Mouse (Mus musculus): Measurements from ENCODE around the gene Scube2. TPM values are rescaled to one million over a fixed set of nuclear protein-coding genes. Genes with fewer than 3 reads are reported as not detected.

The Scube2 gene
- total and polyA plus RNA-seq, 3 experiments = not detected

DNA sequence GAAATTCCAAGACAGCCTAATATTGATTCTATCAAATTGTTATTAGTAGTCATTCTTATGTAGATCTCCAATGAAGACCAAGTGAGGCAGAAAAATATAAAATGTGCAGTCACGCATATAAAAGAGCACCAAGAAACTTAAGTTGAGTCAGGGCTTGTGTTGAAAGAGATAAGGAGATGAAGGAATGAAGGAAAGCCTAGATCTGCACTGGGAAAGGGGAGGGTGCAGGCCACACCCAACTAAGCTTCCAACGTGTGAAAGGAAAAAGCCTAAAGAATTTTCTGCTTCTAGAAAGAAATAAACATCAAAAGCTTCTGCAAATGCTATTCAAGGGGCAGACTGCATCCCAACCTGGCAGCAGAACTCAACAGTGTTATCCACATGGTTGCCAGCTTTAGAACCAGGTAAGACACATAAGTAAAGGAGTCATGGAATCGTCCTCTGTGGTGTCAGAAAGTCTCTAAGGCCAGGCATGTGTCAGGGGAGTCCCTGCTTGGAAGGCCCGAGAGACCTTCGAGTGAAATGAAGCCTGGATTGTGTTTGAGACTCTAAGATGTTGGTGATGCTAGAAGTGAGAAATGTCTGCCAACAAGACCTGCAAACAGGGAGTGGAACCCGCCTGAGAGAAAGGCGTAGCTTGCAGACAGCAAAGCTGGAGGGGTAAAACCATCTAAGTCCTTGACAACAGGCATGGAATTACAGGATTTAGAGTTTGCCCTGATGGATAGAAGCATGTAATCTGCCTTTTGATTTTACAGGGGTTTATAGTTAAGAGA, 97.7 kb downstream of the Scube2 start:
- no peak overlapping the region for H3K4me3 ChIP-seq (replicated peaks in 1 of 3; ENCODE audit: low read depth in 2 of 3, low read length in 2 of 3, poor library complexity in 1 of 3)
- H3K36me3 ChIP-seq (replicated peaks in 1 of 2; ENCODE audit: control insufficient read depth in 1 of 2, insufficient read depth in 1 of 2, low read length in 1 of 2) = no peaks in the 10 kb centered on the region
- DNase-seq (ENCODE audit: extremely low read depth) = no peak
- no peak overlapping the region for H3K27ac ChIP-seq (ENCODE audit: insufficient read depth, low read depth)
- H3K4me2 ChIP-seq (ENCODE audit: insufficient read depth, low read depth, poor library complexity, severe bottlenecking) = no peak overlapping the region
- dilution Hi-C loops (cut with MboI; ENCODE audit: extremely low pct_ligation_motif_present, extremely low pct_unique_long_range_greater_than_20kb, low sequenced_read_pairs) (no loop called here), in situ Hi-C loops (cut with MboI; ENCODE audit: low pct_ligation_motif_present, low pct_unique_long_range_greater_than_20kb, low sequenced_read_pairs) (no loop called here)
- no peak overlapping the region for H3K9ac ChIP-seq (ENCODE audit: insufficient read depth, low read depth)
- H3K9me3 ChIP-seq (replicated peaks; ENCODE audit: low read length) = no peaks in the 10 kb centered on the region
- no peaks in the 10 kb centered on the region for H3K27me3 ChIP-seq (replicated peaks)
- peaks cover 0 to 4% of the 10 kb centered on the region in 2 experiments; a peak in 1 of 4 replicates for H3K4me1 ChIP-seq (ENCODE audit: control insufficient read depth in 1 of 2, insufficient read depth in 2 of 2)
- H3K79me2 ChIP-seq (replicated peaks; ENCODE audit: control insufficient read depth, extremely low read depth, insufficient read depth, poor library complexity, severe bottlenecking) = no peaks in the 10 kb centered on the region
- TF ChIP-seq CTCF (conservative IDR thresholded peaks at IDR 0.05 in 1 of 2, IDR thresholded peaks at IDR 0.05 in 1 of 2; ENCODE audit: low read depth in 2 of 2, low read length in 2 of 2) (no peak), ZNF384 (IDR thresholded peaks at IDR 0.05; ENCODE audit: low read depth, low read length) (no peak), SIN3A (IDR thresholded peaks at IDR 0.05; ENCODE audit: low read length) (no peak), ZKSCAN1 (IDR thresholded peaks at IDR 0.05; ENCODE audit: borderline replicate concordance, low read depth, low read length) (no peak)

GRCm38 (mm10) chr7:109764009-109764408, 101.5 kb downstream of the Scube2 start:
- H3K27me3 ChIP-seq (replicated peaks) = no peaks in the 10 kb centered on the region
- no peaks in the 10 kb centered on the region for H3K79me2 ChIP-seq (replicated peaks; ENCODE audit: control insufficient read depth, extremely low read depth, insufficient read depth, poor library complexity, severe bottlenecking)
- H3K9ac ChIP-seq (ENCODE audit: insufficient read depth, low read depth) = no peak overlapping the region
- in situ Hi-C loops (cut with MboI; ENCODE audit: low pct_ligation_motif_present, low pct_unique_long_range_greater_than_20kb, low sequenced_read_pairs) = no loop called here
- DNase-seq (ENCODE audit: extremely low read depth) = no peak
- H3K36me3 ChIP-seq (replicated peaks in 1 of 2; ENCODE audit: control insufficient read depth in 1 of 2, insufficient read depth in 1 of 2, low read length in 1 of 2) = no peaks in the 10 kb centered on the region
- no peak overlapping the region for H3K4me3 ChIP-seq (replicated peaks in 1 of 3; ENCODE audit: low read depth in 2 of 3, low read length in 2 of 3, poor library complexity in 1 of 3)
- TF ChIP-seq BHLHE40 (IDR thresholded peaks at IDR 0.05; ENCODE audit: low read depth, low read length) = no peak
- no peak for TF ChIP-seq USF2 (conservative IDR thresholded peaks at IDR 0.05; ENCODE audit: low read depth, low read length)
- TF ChIP-seq ZC3H11A (IDR thresholded peaks at IDR 0.05; ENCODE audit: low read depth, low read length) = no peak
- TF ChIP-seq EP300 (IDR thresholded peaks at IDR 0.05; ENCODE audit: low read length) = no peak
- no peak for TF ChIP-seq GABPA (IDR thresholded peaks at IDR 0.05; ENCODE audit: insufficient replicate concordance, low read depth, low read length)
- TF ChIP-seq CTCF (conservative IDR thresholded peaks at IDR 0.05 in 1 of 2, IDR thresholded peaks at IDR 0.05 in 1 of 2; ENCODE audit: low read depth in 2 of 2, low read length in 2 of 2) = no peak
- TF ChIP-seq JUN (IDR thresholded peaks at IDR 0.05; ENCODE audit: insufficient read depth, low read depth, low read length) = no peak
- no peak overlapping the region for H3K4me2 ChIP-seq (ENCODE audit: insufficient read depth, low read depth, poor library complexity, severe bottlenecking)
- H3K4me1 ChIP-seq (ENCODE audit: control insufficient read depth in 1 of 2, insufficient read depth in 2 of 2) = no peaks in the 10 kb centered on the region
- no peak overlapping the region for H3K27ac ChIP-seq (ENCODE audit: insufficient read depth, low read depth)
- no peaks in the 10 kb centered on the region for H3K9me3 ChIP-seq (replicated peaks; ENCODE audit: low read length)
- dilution Hi-C loops (cut with MboI; ENCODE audit: extremely low pct_ligation_motif_present, extremely low pct_unique_long_range_greater_than_20kb, low sequenced_read_pairs) = no loop called here

GRCm38 (mm10) chr7:109756291-109756690, 109.2 kb downstream of the Scube2 start:
- no peaks in the 10 kb centered on the region for H3K79me2 ChIP-seq (replicated peaks; ENCODE audit: control insufficient read depth, extremely low read depth, insufficient read depth, poor library complexity, severe bottlenecking)
- H3K9me3 ChIP-seq (replicated peaks; ENCODE audit: low read length) = no peaks in the 10 kb centered on the region
- in situ Hi-C loops (cut with MboI; ENCODE audit: low pct_ligation_motif_present, low pct_unique_long_range_greater_than_20kb, low sequenced_read_pairs) = no loop called here

More at GRCm38 (mm10) chr7:109756291-109756690, 109.2 kb downstream of the Scube2 start:
- Histone ChIP-seq H3K4me1 (ENCODE audit: control insufficient read depth in 1 of 2, insufficient read depth in 2 of 2) (peaks cover 0 to 9% of the 10 kb centered on the region in 2 experiments; a peak in 2 of 4 replicates), H3K4me3 (replicated peaks in 1 of 3; ENCODE audit: low read depth in 2 of 3, low read length in 2 of 3, poor library complexity in 1 of 3) (no peak overlapping the region), H3K27me3 (replicated peaks) (peaks cover 2% of the 10 kb centered on the region), H3K4me2 (ENCODE audit: insufficient read depth, low read depth, poor library complexity, severe bottlenecking) (no peak overlapping the region), H3K36me3 (replicated peaks in 1 of 2; ENCODE audit: control insufficient read depth in 1 of 2, insufficient read depth in 1 of 2, low read length in 1 of 2) (peaks cover 0 to 4% of the 10 kb centered on the region in 2 experiments), H3K27ac (ENCODE audit: insufficient read depth, low read depth) (no peak overlapping the region), H3K9ac (ENCODE audit: insufficient read depth, low read depth) (no peak overlapping the region)
- TF ChIP-seq MYC (IDR thresholded peaks at IDR 0.05; ENCODE audit: low read depth, low read length) (no peak), ZKSCAN1 (IDR thresholded peaks at IDR 0.05; ENCODE audit: borderline replicate concordance, low read depth, low read length) (no peak), GABPA (IDR thresholded peaks at IDR 0.05; ENCODE audit: insufficient replicate concordance, low read depth, low read length) (no peak)
- dilution Hi-C loops (cut with MboI; ENCODE audit: extremely low pct_ligation_motif_present, extremely low pct_unique_long_range_greater_than_20kb, low sequenced_read_pairs) = no loop called here
- DNase-seq (ENCODE audit: extremely low read depth) = no peak
